Mouse (Mus musculus): ENCODE results near the gene Zfp541.

GRCm38 (mm10) chr7:16051883-16052595 is 9.6 kb upstream of the Zfp541 start:
- TF ChIP-seq POLR2A (IDR thresholded peaks at IDR 0.05; ENCODE audit: insufficient read length, low read depth) (no peak), TCF12 (IDR thresholded peaks at IDR 0.05; ENCODE audit: insufficient read depth, poor library complexity, severe bottlenecking) (no peak), MYOD1 (IDR thresholded peaks at IDR 0.05; ENCODE audit: control insufficient read depth in 1 of 3, insufficient read length in 2 of 3, low read depth in 2 of 3) (no peak), USF1 (IDR thresholded peaks at IDR 0.05; ENCODE audit: low read depth) (no peak)

Data from myocyte (in vitro differentiated cells).